Mouse (Mus musculus) small intestine, adult 2 months (tissue): ENCODE measurements around the gene Utf1.

Experiments used
- CTCF ChIP-seq: fragments of 200-500 bp; IDR thresholded peaks from 2 replicates; pipeline ENCODE4 v1.5.1; 2012; ENCODE audit warnings: low read depth, mild to moderate bottlenecking, control low read depth, inconsistent platforms, low read length, moderate library complexity, mixed read lengths; ENCODE audit not compliant: insufficient replicate concordance, insufficient read length; ENCODE audit errors: extremely low read depth
- POLR2A ChIP-seq: fragments of 200-500 bp; IDR thresholded peaks from 2 replicates; pipeline ENCODE4 v1.6.1; 2012; ENCODE audit warnings: low read depth, mild to moderate bottlenecking, control low read depth, inconsistent platforms, low read length, moderate library complexity

DNA sequence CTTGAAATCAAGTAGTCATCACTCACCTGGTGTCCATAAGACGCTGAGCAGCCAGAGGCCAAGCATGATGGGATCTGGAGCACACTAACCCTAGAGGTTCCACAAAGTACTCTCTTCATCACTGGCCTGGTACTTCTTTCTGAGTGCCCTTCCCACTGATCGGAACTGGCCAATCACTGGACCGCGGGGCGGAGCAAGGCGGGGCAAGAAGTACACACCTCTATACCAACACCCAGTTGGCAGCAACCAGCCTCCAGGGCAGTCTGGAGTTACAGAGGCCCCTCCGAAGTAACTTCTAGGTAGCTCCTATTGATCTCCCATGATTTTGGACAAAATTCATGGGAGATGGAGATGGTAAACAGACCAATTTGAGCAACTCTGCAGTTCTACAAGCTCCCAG is 48.8 kb downstream of the Utf1 start, which contains the start of gene Adam8:
- no peak for TF ChIP-seq CTCF
- TF ChIP-seq POLR2A, result no peak
